Mouse (Mus musculus) CH12.LX (cell line): Measurements from ENCODE around the gene Tank.

Experiments used
- CTCF ChIP-seq, 2 experiments: IDR thresholded peaks in 1 of 2; conservative IDR thresholded peaks in 1 of 2; 2 replicates each; pipeline ENCODE4 v1.5.1; 2011 to 2012; ENCODE audit warnings: low read depth in 2 of 2, low read length in 2 of 2, improper control_type of control experiment in 1 of 2, inconsistent platforms in 1 of 2, mild to moderate bottlenecking in 1 of 2, moderate library complexity in 1 of 2
- EP300 ChIP-seq: IDR thresholded peaks from 2 replicates; pipeline ENCODE4 v1.6.1; 2011; ENCODE audit warnings: low read length, improper control_type of control experiment
- HCFC1 ChIP-seq: IDR thresholded peaks from 2 replicates; pipeline ENCODE4 v1.6.1; 2012; ENCODE audit warnings: low read depth, mild to moderate bottlenecking, inconsistent platforms, low read length, improper control_type of control experiment
- MAX ChIP-seq: IDR thresholded peaks from 2 replicates; pipeline ENCODE4 v1.6.1; 2011; ENCODE audit warnings: low read length, improper control_type of control experiment
- MEF2A ChIP-seq: IDR thresholded peaks from 2 replicates; pipeline ENCODE4 v1.6.1; 2014; ENCODE audit warnings: low read depth, mild to moderate bottlenecking, inconsistent platforms, low read length, improper control_type of control experiment, borderline replicate concordance
- POLR2A ChIP-seq: IDR thresholded peaks from 2 replicates; pipeline ENCODE4 v1.6.1; 2011; ENCODE audit warnings: low read depth, mild to moderate bottlenecking, improper control_type of control experiment, low read length
- POLR2AphosphoS2 ChIP-seq: IDR thresholded peaks from 2 replicates; pipeline ENCODE4 v1.6.1; 2011; ENCODE audit warnings: low read depth, low read length, improper control_type of control experiment
- SMC3 ChIP-seq: IDR thresholded peaks from 2 replicates; pipeline ENCODE4 v1.6.1; 2011; ENCODE audit warnings: low read depth, low read length, improper control_type of control experiment

GRCm38 (mm10) chr2:61533131-61533530 is 45.3 kb upstream of the Tank start:
- TF ChIP-seq MEF2A: no peak
- TF ChIP-seq MAX: no peak
- TF ChIP-seq HCFC1: no peak
- no peak for TF ChIP-seq EP300
- TF ChIP-seq CTCF (conservative IDR thresholded peaks at IDR 0.05 in 1 of 2, IDR thresholded peaks at IDR 0.05 in 1 of 2; ENCODE audit: low read depth in 2 of 2, low read length in 2 of 2): no peak
- no peak for TF ChIP-seq POLR2A
- no peak for TF ChIP-seq POLR2AphosphoS2
- TF ChIP-seq SMC3: no peak
